Mouse (Mus musculus): ENCODE measurements around the gene Kcnq4.

DNA sequence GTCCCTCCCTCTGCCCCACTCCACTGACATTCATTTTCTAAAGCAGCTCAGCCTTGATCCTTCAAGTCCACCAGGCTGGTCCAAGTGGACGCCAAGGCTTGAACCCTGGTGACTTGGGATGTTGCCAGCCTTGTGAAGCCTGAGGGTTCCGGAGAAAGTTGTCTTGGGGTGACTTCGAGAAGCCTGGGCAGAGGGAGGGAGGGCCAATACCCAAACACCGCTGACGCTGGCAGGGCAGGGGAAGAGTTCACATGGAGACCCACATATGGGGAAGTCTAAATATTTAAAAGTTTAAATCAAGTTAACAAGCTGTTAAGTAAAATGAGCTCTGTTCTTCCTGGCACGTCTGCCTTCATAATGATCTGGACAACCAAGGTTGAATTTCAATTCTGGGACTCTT is 15.7 kb downstream of the Kcnq4 start:
- TF ChIP-seq CTCF (IDR thresholded peaks at IDR 0.05; ENCODE audit: extremely low read depth, insufficient read depth, insufficient read length, insufficient replicate concordance) = no peak
- TF ChIP-seq POLR2A (IDR thresholded peaks at IDR 0.05; ENCODE audit: low read depth, low read length) = no peak
